Mouse (Mus musculus) CH12F3 (cell line): ENCODE results near the gene Tssk2.

ENCODE experiments used
- in situ Hi-C: fragments of 300-500 bp; cut with MboI; formaldehyde crosslinking; loops from 2 replicates; pipeline ENCODE4 v1.14.3; 2020; ENCODE audit warnings: low sequenced_read_pairs

Gene Tssk2

DNA sequence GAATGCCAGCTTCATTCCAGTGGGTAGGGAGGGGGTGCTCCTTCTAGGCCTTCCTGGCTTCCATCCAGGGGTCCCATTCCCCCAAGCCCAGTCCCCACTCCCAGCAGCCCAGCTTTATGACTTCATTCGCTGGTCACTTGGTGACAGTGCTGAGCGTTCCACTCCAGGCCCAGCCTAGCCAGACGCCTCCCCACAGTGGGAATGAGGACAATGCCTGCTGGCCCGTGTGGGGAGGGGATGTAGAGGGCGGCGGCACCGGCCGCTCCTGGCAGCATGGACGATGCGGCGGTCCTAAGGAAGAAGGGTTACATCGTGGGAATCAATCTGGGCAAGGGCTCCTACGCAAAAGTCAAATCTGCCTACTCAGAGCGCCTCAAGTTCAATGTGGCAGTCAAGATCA is at the start of gene Tssk2, which contains the start of gene Dgcr2:
Tssk2 (plus strand) TSS at position 176 of the 400 bp plus-strand sequence.
Dgcr2 (minus strand) TSS at position 101 of the 400 bp plus-strand sequence.
- in situ Hi-C loops, result no loop called here

DNA sequence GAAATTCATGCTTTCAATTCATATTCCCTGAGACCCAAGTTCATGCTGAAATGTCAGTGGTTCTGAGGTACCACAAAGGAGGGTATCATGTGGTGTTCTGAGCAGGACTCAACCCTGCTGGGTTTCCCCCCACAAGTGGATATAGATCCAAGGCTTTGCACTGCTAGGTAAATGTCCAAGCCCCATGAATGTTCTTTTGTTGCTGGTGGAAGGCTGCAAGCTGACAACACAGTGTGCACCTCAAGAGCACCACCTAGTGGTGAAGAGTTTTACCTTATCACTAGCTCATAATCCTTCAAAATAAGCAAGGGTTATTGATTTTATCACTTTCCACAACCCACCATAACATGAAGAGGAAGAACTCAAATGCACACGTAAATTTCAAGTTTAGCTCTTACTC is 49.5 kb upstream of the Tssk2 start:
- in situ Hi-C loops, result no loop called here

DNA sequence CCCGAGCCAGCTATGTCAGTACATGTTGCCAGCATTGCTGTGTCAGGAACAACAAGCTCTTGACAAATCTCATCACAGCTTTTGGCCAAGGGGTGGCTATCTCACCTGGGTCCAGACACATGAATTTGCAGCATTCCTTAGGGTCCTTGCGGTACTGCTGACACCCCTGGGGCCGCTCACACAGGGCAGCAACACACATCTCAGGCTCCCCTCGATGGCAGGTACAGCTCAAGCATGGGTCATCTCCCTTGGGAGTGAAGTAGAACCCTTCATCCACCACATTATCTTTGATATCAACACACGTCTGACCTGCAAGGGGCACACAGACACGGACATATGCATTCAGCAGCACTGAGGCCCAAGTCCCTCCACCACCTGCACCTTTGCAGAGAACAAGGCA is 49.0 kb upstream of the Tssk2 start:
- in situ Hi-C loops, result no loop called here

DNA sequence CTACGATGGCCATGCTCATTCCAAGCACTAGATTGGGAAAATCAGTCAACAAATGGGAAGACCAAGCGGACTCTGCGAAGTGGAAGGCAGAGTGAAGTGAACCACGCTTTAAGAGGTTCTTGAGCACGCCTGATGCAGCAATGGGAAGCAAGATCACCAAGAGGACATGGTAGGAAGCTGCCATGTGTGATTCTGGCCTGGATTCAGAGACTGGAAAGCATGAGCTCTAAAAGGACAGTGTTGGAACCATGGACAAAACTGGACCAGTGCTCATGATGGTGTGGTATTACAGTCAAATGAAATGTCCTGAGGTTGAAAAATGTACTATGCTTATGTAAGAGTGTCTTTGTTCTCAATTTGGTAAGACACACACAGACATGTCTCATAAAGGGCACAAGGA is 47.1 kb upstream of the Tssk2 start:
- in situ Hi-C loops, result no loop called here

DNA sequence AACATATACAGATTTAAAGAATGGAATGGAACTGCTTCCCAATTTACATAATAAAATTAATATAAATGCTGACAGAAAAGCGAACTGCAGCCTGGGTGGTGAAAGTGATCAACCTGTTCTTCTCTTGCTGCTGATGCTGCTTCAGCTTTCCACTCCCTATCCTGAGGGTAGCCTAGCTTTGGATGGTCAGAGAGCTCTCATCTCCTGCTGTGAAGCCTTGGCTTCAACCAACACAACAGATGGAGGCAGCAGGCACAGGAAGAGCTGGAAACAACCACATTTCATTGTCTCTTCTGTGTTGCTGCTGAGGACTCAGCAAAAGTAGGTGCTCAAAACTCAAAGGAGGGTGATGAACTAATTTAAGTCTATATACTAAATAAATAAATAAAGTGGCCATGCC is 46.6 kb upstream of the Tssk2 start:
- in situ Hi-C loops, result no loop called here

DNA sequence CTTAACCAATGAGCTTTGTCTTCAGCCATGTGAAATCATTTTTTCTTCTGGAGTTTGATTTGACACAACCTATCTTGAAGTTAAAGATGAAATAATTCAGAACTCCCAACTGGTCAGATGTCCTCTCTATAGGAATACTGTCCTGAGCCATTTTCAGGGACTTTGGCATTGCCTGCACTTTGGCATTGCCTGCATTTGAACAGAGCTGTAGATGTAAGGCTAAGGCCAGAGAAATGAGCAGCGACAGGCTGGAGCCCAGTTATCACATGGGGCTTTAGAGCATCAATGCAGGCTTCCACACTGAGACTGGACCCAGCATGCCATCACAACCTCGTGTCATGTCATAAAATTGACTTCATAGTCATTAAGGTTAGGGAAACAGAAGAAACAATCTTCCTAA is 45.2 kb upstream of the Tssk2 start:
- in situ Hi-C loops, result no loop called here

DNA sequence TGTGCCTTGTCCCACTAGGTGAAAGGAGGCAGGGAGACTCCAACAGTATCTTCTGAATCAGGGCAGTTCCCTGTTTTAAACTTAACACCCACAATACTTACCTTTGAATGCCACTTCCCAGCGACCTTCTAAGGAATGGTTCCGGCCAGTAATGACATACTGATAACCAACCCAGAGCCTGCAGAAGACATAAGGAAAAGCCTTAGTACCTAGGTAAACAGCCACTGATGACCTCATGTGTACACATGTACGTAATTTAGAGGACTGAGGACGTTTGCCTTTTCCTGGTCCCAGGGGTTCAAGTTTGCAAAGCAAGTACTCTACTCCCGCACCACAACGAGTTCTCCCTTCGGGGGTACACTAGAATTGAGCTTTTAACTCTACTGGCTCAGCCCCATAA is 41.3 kb upstream of the Tssk2 start:
- in situ Hi-C loops, result no loop called here

DNA sequence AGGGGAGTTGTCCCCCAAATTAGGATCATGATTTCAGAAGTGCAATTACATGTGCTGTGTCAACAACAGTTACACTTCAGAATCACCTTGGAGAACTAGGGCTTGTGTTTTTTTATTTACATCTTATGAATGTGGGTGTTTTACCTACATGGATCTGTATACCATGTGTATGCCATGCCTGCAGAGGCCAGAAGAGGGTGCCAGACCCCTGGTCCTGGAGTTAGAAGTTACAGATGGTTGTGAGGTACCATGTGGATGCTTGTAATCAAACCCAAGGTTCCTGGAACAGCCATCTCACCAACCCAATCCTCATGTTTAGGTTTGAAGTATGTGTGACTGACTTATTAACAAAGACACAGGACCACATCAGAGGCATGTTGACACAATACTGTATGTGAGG is 39.8 kb upstream of the Tssk2 start:
- in situ Hi-C loops, result no loop called here

DNA sequence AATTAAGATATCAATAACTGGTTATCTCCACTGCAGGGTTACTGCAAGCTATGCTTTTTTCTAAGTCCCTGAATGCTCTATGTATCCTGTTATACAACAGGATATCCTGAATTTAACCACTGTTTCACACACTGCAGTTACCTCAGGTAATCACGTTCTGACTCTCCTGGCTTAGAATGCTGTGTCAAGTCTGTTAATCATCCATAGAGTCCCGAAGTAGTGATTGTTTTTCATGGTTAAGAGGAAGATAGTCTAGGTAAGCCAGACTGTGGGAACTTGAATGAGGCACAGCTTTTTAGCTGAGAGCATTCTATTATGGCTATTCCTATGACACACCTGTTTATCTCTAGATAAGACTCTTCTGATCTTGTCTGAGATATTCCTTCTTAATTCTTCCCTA is 33.1 kb upstream of the Tssk2 start:
- in situ Hi-C loops, result no loop called here

DNA sequence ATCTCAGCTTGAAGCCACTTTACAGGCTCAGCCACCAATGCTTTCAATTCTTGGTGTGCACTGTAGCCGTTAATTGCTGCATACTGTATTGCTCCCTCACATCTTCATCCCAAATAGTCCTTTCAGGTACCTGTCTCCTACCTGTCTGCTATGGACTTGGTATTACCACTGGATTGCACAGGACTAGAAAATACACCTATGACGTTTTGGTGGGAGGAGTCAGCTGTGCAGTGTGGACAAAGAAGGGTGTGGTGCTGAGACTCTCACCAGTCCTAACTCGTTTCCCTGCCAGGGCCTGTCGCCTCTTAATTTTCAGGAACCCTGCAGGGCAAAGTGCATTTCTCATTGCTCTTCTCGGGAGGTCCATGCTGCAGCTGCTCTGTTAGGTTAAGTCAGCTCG is 32.7 kb upstream of the Tssk2 start:
- in situ Hi-C loops, result no loop called here

DNA sequence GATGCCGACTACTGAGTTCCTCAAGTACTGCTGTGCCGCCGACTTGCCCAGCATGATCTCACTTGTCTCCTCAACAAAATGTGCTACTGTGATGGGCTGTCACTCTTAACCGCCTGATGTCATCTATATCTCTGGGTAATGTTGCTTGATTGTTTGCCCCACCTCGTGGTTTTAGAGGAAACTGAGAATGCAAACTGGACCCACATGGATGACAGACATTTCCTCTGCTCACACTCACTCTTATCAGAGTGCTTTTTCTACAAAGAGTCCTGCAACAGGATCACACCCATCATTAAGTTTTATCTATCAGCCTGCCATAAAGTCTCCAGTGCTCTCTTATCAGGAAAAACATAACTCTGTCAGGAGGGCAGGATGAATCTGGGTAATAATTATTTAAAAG is 27.2 kb upstream of the Tssk2 start:
- in situ Hi-C loops, result no loop called here

DNA sequence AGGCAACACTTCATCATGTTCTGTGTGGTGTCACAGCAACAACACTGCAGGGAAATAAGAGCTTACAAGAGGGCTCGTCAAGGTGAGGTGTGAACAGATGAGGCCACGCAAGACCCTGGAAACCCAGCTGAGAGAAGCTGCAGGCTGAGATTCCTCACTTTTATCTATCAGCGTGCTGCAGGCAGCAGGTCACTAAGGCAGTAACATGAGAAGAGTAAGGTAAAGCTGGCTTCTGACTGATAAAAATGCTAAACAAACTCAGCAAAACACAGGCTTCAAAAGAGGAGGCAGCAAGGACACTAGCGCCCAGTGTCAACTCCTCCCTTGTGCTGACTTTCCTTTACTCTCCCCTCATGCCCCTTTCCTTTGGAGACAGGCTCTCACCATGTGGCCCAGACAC is 25.4 kb upstream of the Tssk2 start:
- in situ Hi-C loops, result no loop called here

DNA sequence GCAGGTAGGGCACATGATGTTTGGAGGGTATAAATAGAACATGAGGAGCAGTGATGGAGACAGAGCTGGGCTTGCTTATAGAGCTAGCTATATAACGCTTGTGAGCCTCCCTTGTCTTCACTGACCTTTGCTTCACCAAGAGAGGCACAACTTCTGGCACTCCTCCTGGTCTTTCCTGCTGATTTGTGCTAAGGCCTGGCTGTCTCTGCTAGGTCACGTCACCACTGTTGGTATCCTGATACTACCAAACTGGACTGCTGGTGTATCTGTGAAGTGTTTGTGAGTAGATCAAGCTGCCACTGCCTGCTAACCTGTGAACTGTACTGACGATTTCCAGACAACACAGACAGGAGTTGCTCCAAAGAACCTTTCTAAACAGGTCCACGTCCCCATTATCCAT is 23.3 kb upstream of the Tssk2 start:
- in situ Hi-C loops, result no loop called here

DNA sequence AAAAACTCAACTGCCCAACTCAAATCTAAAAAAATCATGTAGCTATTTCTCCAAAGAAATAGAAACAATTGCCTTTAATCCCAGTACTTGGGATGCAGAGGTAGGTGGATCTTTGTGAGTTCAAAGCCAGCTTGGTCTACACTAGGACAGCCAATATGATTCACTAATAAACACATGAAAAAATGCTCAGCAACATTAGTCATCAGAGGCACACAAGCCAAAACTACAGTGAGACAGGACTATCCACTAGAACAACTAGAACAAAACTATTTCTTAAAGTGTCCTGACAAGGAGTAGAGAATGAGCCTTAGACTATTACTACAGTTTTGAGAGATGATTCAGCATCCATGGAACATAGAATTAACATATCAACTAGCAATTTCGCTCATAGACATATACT is 22.3 kb upstream of the Tssk2 start:
- in situ Hi-C loops, result no loop called here

DNA sequence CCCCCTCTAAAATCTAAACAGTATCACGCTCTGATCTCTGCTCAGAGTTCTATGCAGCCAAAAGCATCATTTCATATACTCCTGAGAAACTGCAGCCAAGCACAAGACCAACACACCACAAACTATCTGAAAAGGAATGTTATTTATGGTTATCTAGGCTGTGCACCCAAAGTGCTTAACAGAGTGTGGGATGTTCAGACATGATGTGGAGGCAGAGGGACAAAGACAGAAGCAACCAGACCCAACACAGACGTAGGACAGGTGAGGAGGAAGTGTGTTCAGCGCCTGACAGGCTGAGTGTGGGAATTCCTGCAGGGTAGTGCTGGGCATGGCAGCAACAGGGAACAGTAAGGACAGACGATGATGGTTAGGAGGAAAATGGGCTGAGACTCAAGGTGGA is 18.9 kb upstream of the Tssk2 start:
- in situ Hi-C loops, result no loop called here

DNA sequence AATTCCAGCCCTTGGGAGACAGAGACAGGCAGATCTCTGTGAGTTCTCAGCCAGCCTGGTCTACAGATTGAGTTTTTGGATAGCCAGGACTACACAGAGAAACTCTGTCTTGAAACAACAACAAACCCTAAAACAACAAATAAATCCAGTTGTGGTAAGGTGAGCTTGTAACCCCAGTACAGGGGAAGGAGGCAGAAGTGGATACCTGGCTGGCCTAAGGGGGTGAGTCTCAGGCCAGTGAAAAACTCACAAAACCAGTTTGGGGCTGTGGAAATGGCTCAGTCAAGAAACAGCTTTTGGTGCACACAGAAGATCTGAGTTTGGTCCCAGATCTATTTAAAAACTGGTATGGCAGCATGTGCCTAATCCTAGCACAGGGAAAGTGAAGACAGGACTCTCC is 16.2 kb upstream of the Tssk2 start:
- in situ Hi-C loops, result no loop called here

DNA sequence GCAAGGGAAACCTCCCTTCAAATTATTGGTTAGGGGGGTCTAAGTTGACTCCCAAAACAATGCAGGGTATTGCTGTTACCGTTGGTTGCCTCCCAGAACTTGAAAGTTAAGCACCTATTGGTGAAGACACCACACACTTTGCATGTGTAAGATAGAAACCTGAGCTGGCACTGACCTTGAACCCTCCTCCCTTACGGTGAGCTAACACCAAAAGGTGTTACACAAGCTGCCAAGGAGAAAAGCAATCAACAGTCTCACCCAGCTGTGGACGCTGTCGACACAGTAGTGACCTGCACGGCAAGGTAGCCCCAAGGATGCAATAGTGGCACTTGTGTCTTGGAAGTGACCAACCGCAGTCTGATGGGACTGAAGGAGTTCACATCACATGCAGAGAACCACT is 14.3 kb upstream of the Tssk2 start:
- in situ Hi-C loops, result no loop called here

DNA sequence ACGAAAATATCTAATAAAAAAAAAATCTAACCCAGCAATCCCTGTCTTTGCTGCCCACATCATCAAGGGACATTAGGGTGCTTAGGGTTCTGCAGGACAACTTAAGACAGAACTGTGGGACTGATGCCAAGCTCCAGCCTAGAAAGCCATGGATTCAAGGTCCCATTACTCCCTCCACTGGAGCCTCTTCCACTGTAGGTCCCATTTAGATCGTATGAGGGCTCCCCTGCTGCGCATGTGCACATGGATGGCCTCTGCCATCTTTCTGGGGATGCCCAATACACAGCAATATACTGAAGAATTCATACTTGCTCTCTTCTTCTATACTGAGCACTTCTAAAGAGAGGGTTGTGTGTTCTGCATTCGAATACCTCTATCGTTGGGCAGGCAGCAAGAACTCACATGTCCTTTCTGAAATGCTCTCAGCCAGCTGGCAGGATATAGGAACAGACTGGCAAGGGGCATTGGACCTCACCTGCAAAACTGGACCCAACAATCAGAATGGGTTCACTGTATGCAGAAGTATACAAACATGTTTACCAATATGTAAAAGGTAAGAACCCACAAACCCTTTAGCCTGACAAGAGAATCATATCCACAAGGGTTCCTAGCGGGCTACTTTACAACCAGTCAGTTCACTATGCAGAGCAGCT is 8.6 kb upstream of the Tssk2 start:
- in situ Hi-C loops, result no loop called here

DNA sequence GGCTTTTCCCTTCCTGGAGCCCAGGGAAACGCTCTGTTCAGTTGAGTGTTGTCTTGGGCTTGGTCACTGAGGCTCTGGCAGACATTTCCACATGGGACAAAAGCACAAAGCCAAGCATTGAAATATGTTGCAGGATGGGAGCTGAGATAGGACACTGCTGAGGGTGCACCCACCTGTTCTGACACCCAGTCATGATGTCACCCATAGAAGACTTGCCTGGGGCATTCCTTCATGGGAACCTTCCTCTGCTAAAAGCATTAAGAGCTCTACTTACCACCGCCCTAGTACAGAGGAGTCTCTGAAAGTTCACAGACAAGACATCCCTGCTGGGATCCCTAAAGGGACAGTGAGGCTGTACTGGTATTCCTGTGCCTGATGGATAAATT is 8.1 kb upstream of the Tssk2 start:
- in situ Hi-C loops, result no loop called here

DNA sequence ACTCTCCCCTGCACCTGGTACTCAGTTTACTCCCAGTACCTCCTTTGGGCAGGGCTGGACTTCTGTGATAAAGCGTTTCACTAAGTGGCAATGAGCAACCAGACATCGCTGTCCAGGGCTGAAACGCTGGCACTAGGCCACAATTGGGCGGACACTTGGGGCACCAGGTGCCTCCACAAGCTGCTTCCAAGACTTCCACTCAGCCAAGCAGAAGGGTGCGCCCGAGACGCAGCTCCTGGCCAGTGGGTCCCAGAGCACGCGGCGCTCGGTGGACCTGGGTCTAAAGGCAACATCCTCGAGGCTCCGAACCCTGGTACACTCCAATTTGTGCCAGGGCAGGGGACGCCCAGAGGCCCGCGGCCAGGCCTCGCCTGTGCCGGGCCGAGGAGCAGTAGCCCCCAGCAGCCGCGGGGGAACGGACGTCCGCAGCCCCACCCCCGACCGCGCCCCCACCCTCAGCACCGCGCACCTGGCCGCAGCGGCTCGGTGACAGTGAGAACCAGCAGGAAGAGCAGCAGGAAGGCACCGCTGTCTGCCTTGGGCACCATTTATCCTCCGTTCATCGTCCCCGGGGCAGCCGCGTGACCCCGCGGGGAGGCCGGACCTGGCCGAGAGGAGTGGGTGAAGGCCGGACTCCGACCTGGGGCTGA is 7.4 kb upstream of the Tssk2 start:
- in situ Hi-C loops, result no loop called here

DNA sequence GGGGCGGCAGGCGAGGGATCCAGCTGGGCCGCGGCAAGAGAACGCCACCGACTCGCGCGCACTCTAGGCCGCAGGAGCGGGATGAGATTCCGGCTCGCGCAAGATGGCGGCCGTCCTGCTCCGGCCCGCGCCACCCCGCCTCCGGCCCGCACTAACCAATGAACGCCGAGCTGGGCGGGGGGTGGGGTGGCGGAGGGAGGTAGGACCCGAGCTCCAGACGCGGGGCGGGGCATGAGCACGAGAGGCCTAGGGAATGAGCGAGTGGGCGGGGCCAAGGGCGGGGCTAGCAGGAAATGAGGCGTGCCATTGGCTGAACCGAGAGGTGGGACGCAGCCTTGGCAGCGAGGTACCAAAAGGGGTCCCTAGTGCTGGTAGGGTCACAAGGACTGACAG is 6.9 kb upstream of the Tssk2 start, which contains the start of gene Gm20518:
Gm20518 (minus strand) TSS at position 105 of the 393 bp plus-strand sequence.
- in situ Hi-C loops, result no loop called here

DNA sequence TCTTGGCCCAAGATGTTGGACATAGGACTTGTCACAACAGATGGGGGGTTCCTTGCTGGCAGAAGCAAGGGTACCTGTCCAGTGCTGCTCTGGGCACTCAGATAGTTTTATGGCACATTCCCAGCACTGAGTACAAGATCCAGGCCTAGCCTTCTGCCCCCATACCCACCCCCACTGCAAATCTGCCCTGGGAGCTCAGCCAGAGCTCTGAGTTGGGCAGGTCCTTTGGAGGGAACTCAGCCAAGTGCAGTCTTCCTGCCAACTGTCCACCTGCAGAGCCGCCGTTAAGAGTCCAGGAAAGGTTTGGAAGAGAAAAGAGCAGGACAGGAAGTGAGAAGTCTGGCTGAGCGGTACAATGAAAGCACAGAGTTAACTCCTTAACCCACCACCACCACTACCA is 5.8 kb upstream of the Tssk2 start:
- in situ Hi-C loops, result no loop called here

DNA sequence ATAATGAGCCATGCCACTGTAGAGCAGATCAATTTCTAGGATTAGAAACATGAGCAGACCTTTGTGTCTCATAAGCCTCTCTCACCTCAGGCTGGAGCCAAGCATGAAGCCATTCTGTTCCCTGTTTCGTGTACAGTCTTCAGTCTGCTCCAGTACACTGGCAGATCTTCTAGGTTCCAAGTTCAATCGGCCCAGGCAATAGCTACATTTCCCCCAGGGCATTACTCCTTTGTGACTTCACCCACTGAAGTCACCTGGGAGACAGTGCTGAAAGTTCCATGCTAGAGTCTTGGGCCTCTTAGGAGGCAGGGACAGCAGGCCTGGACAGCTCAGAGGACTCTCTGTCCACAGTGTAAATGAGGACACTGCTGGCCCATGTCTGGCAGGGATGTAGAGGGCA is 4.5 kb upstream of the Tssk2 start, which contains the start of gene Tssk1:
Tssk1 (plus strand) TSS at position 301 of the 400 bp plus-strand sequence.
- in situ Hi-C loops, result no loop called here
